Mouse (Mus musculus) layer of hippocampus, postnatal 10 days (tissue): ENCODE measurements around the gene Shox2. TPM values are rescaled to one million over a fixed set of nuclear protein-coding genes. Genes with fewer than 3 reads are reported as not detected.

Experiments
- DNase-seq, 2 experiments: peaks; one replicate each; pipeline ENCODE4 v3.0.0; 2021; ENCODE audit warnings: low spot score in 2 of 2
- total RNA-seq, 2 experiments: library from RNA; stranded (reverse); gene quantifications; 2 replicates each; pipeline ENCODE4 v1.2.3; 2021

The Shox2 gene
- total RNA-seq, 2 experiments from 2014 or later: 0.11 to 0.50 TPM

DNA sequence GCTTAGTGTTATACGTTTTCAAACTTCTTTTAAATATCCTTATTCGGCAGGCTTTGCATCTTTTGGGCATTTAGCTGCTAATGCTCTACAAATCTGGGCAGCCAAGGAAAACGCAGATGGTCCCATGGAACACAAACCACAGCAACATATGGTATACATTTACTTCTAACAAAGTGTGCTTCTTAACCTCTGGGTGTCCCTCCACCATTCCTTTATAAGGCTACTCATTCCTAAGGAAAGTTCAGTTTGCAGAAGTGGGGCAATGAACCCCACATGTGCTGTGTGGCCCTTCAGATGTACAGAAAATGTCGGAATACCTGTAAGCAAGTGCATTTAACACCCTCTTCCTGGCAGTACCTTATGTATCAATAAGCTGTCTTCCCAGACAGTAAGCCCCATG lies 14.1 kb downstream of the Shox2 start:
- DNase-seq: no peak

DNA sequence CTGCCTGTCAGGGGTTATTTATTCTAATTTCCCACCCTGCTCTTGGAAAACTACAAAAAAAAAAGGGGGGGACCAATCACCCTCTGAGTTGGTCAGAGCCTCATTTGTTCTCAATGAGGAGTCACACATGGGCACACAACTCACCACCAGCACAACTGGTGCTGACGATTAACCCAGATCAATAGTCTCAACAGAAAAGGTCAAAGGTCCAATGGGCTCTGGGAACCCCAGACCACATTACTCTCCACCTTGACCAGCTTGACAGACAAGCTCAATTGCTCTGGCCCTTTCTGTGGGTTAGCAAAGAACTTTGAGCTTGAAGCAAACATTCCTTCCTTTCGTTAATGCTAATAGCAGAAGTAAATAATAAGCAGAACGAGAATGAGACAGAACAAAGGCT lies 16.7 kb downstream of the Shox2 start:
- DNase-seq: no peak

DNA sequence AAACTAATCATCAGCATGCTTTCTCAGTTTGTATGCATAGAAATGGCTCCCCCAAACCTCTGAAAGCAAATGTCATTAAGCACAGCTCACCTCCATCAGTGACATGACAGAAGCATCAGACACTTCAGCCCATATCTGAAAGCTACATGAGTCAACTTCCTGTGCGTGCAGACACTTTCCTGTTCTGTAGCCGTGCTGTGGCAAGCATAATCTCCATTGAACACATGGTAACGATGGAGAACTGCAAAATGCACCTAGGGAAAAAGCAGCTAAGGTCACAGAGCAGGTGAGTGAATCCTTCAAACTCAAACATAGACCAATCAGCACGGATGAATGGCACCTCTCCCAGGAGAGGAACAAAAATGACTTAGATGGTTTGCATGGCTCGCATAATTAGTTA lies 21.6 kb downstream of the Shox2 start:
- DNase-seq: no peak

DNA sequence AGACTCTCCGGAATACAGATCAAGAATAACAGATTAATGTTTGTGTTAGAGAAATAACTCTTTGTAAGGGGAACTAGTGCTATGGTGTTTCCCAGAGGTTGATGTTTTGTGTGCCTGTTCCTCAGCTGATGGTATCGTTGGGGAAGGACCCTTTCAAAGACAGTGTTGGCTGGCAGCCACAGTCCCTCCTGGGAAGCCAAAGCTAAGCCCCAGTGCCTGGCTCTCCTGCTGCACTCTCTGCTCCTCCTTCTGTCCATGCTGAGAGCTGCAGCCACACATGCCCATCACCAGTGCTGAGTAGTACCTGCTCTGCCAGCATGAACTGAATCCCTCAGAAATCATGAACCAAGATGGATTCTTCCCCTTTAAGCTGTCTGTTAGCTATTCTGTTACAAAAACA lies 26.4 kb downstream of the Shox2 start:
- no peak for DNase-seq

DNA sequence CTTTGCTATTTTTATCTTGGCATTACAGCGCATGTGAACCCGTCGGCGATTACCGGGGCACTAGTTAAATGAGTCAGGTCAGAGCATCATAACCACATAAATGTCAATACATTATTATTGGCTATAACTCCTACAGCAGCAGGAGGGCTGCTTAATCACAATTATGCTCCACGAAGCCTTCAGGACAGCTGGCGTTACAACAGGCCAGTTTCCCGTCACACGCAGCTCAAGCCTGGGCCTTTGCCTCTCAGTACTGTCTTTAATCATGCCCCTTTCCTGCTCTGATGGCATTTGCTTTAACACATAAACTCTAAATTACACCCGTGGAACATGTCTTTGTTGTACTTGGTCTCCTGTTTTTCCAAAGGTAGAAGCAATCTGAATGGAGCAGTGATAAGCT lies 41.9 kb downstream of the Shox2 start:
- no peak for DNase-seq

DNA sequence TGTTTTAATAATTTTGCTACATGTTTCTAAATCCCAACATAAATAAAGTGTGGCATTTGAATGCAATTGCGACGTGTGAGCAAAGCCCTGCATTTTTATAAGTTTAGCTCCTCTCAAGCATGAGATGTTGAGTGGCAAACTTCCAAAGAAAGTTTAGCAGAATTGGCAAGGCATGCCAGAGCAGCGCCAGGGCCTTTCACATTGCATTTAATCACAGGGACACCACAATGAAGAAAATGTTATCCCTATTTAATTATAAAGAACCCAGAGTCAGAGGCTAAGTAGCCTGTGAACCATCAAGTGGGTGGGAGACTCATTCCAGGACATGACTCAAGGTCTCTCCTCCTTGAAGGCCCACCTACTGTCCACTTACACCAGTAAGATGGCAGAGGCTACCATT lies 59.1 kb downstream of the Shox2 start:
- DNase-seq: no peak

Other genes starting within 250 kb of the Shox2 start
- 10 to 100 TPM; 30.4 to 30.8 TPM for gene Rsrc1, start 381 bp downstream of the Shox2 start, total RNA-seq